Mouse (Mus musculus) ovary, postnatal 14 days (tissue): ENCODE measurements around the gene Spata33.
"Not testable (repeated sequence)": the region's sequence is repeated elsewhere in the genome, so short reads cannot be mapped to it uniquely, and the experiment has no call there.

Experiments
- DNase-seq: peaks from one replicate; pipeline ENCODE4 v3.0.0; 2022; ENCODE audit warnings: low spot score

The Spata33 gene

DNA sequence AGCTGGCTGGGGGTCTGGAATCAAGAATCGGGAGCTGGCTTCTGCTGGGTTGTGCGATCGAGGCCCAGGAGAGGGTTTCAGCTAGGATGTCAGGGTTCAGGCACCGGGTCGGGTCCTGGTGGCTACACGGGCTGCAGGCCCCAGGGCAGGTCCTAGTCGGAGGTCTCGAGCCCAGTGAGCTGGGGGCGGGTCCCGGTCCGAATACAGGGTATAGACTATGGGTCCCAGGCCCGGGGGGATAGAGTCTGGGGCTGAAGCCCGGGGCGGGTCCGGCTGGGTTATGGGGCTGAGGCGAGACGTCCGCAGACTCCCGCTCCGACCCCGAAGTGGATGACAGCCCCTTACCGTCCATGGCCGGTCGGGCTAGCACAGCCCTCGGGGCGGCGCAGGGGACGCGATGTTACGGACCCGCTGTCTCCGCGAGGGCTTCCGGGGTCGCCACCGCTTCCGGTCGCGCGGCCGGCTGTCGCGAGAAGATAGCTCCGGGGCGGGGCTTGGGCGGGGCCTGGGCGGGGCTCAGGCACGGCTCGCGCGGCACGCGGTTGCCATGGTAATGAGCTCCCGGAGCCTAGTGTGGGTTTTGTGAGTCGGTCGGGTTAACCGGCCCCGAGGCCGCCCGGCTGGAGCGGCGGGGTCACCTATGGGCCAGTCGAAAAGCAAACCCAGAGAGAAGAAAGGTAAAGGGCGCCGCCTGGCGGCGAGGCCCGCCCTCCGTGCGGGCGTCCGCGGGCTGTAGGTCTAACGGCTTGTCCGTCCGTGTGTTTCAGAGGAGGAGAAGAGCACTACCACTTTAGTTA, at the start of gene Spata33, which contains the start of gene Chmp1a:
Spata33 (plus strand) TSS at position 512 of the 797 bp plus-strand sequence.
Chmp1a (minus strand) TSS at position 443 of the 797 bp plus-strand sequence.
- DNase-seq: peak; percentile 85

DNA sequence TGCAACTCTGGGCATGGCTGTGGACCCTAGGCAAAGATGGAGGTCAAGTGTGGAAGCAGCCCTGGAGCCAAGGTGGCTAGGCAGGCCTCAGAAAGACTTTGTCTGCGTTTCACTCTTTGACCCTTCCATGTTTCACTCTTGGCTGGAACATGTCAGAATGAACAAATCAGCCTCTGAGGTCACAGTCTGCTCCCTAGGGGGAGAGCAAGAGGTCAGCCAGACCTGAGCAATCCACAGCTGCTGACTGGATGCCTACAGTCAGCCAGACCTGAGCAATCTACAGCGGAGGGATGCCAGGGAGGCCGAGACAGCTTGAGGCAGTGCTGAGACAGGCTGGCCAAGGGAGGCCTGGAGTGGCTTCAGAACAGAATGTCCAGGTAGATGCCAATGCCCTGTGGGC, 31.2 kb upstream of the Spata33 start:
- DNase-seq: no peak

DNA sequence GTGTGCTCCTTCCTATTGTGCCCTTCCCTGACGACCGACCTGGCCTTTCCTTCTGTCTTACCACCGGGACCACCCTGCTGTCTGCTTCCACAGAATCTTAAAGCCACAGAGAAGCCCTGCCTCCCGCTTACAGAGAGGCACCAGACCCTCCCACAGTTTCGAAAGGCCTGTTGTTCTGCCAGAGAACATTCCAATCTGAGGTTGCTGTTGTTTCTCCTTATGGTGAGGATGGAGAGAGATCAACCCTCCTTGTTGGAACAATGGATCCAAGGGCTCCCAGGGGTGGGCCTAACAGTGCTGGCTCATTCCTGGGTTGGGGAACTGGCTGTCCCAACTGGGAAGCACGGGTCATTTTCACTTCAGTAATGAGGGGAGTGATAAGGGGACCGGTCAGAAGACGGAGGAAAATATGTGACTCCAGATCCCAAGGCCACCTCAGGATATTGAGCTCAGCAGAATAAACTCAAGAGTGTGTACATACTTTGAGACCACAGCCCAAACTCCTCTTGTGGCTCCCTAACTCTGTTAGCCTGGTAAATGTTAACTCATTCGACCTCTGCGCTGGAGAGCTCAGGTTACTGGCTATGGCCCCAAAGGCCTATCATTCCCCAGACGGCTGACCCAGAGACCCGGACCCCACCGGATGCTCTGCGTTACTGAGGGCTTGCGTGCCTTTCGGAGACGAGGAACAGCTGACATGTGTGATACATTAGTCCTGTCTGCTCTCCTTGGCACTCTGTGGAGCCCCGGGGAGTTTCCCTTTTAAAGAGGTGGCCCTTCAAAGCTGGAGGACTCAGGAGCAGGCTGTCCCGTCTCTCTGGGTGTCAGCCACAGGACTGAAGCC, 26.8 kb upstream of the Spata33 start, which contains the start of gene Dpep1:
Dpep1 (plus strand) TSS at position 677 of the 844 bp plus-strand sequence.
- DNase-seq: peak; percentile 14

DNA sequence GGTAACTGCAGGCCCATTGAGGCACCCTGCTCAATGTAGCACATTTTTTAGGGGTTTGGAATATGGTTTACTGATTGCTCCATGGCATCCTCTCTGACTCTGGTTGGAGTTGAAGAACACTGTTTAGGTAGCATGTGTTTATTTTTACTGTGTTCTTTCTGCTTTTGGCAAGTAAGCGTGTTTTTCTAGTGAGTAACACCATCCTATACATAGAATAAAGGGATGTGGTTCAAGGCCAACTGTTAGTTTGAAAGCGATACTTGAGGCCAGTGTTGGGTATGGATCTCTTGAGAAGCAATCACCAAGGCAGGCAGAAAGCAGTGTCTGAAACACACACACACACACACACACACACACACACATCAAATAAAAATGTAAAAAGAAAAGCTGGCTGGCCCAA, 24.6 kb upstream of the Spata33 start:
- no peak for DNase-seq

DNA sequence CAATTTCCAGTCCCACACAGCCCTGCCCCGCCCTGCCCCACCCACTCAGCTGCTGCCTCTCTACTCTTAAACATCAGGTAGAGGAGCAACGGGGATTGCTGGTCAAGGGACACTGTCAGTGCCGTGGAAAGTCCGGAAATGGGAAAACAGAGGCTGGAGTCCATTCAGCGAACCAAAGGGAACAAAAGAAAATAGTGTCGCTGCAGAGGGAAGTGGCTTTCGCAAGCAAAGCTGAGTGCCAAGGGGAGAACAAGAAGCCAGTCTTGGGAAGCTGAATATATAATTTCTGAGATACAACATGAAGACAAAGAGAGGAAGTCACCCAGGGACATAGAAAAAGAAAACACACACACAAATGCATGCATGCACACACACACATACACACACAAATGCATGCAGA, 23.8 kb upstream of the Spata33 start:
- DNase-seq: no peak

DNA sequence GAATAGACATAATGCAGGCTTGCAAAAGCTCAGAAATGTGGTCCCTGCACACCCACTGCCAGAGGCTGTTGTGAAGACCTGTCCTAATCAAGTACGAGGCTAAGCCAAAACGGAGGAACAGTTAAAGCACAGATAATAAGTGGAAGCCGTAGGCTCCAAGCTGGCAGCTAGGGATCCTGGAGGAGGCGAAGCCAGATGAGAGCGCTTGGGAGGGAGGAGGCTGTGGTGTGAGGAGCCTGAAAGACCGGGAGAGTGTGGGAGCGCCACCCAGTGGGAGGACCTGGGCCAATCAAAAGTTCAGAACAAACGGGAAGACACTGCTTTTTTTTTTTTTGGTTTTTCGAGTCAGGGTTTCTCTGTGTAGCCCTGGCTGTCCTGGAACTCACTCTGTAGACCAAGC, 22.0 kb upstream of the Spata33 start:
- DNase-seq: peak; percentile 71

DNA sequence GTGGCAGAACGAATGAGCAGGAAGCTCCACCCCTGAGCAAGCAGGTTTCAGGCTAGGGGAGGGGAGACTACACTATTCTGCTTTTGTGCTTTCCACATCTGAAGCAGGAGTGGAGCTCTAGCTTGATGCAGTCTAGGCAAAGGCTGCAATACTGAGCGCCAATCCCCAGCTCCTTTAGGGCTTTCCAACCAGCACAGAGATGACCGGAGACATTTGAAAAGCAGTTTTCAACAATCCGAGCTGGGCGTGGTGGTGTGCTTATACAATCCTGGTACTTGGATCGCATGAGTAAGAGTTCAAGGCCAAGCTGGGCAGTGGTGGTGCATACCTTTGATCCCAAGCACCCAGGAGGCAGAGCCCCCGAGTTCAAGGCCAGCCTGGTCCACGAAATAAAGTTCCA, 20.7 kb upstream of the Spata33 start:
- DNase-seq: no peak

DNA sequence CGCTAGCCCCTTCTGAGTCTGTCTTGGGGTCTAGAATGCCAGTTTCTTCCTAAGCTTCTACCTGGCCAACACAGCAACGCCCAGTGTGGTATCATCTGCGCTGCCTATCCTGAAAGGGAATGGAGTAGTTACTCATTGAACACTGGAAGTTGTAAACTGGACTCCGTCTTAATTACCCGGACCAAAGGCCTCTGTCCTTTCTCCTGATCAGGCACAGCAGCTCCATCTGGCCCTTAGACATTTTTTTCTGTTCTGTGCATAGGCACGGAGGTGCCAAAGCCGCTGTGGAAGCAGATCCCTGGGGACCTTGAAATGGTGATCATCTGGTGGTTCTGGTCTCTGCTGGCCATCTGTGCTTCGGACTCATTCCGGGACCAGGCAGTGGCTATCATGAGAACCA, 18.9 kb upstream of the Spata33 start:
- no peak for DNase-seq

DNA sequence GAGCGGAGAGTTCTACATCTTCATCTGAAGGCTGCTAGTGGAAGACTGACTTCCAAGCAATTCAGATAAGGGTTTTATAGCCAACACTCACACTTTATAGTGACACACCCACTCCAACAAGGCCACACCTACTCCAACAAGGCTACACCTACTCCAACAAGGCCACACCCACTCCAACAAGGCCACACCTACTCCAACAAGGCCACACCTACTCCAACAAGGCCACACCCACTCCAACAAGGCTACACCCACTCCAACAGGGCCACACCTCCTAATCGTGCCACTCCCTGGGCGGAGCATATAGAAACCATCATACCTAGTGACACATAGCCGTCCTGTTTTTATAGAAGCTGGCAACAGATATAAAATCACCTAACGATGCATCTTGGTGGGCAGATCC, 15.6 kb upstream of the Spata33 start:
- DNase-seq: not testable (repeated sequence)

DNA sequence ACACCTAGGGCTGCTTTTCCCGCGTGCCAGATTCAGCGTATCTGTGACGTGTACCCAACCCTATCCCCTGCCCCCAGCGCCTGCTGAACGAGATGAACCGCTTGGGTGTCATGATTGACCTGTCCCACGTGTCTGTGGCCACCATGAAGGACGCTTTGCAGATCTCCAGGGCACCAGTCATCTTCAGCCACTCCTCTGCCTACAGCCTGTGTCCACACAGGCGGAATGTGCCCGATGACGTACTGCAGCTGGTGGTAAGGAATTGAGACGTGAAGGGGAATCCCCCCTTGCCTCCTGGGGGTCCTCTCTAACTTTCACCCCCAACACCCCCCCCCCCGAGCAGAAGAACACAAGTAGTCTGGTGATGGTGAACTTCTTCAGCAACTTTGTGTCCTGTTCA, 12.8 kb upstream of the Spata33 start:
- DNase-seq: no peak

DNA sequence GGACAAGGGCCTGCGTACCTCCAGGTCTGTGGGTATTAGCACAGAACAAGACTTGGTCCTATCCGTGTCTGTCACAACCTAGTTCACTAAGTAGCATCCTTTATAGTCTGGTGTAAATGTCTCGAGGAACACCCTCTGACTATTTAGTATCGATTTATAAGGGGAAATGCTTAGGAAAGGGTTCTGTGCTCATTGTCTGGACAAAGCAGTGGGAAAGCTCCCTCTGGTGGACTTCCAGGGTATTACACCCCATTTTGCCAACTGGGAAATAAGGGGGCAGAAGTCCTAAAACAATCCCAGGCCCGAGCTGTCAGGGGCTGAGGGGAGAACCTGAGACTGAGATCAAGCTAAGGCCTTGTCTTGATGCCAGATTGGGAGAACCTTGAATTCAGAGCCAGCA, 10.3 kb upstream of the Spata33 start:
- DNase-seq: peak; percentile 82

DNA sequence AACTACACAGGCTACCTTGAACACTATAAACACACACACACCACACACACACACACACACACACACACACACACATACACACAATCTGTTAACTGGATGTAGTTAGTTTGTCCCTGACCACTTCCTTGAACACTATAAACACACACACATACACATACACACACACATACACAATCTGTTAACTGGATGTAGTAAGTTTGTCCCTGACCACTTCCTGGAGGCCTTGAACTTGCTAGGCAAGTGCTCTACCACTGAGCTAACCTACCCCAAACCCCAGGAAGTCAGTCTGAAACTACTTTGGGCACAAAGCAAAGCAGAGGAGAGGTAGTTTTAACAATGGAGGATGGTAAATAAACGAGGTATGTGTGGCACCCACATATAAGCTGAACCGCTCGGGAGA, 9.1 kb upstream of the Spata33 start:
- no peak for DNase-seq

DNA sequence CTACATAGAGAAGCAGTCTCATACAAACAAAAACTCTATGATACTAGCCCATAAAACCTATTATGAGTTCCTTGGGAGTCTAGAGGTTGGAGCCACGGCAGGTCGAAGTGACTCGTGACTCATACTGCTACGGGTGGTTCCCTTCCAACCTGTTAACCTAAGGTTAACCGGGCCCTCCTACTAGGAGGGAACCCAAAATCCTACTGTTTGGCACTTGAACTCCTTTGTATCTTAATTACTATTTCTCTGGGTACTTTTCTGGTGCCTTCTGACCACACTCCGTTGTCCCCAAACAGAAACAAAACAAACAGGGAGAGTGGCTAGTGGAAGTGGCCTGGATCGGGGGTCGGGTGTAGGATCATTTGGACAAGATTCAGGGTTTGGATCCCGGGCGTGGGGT, 756 bp upstream of the Spata33 start:
- DNase-seq: no peak

DNA sequence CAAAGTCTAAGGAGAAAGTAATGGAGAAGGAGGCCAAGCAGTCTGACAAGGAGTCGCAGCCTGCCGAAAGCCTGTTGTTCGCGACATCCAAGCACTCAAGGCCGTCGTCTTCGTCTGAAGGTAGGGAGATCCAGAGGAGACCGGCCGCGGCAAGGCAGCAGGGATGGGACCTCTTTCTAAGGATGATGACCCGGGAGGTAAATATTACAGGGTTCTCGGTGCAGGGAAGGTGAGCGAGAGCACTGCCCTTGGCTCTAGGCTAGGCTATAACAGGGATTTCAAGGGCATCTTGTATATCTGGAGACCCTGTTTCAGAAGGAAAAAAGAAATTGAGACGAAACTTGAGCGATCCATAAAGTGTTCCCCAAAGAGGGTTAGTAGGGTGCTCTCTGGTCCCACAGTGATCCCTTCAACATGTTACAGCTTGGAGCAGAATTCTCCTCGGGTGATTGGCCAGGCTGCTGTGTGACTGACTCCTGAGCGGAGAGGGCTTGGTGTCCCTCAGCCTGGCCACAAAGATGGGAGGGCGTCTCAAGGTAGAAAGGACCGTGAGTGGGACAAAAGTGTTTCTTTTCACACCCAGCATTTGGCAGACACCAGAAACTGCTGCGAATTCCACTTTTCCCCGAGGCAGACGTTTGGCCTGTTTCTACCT, 613 bp downstream of the Spata33 start:
- no peak for DNase-seq

DNA sequence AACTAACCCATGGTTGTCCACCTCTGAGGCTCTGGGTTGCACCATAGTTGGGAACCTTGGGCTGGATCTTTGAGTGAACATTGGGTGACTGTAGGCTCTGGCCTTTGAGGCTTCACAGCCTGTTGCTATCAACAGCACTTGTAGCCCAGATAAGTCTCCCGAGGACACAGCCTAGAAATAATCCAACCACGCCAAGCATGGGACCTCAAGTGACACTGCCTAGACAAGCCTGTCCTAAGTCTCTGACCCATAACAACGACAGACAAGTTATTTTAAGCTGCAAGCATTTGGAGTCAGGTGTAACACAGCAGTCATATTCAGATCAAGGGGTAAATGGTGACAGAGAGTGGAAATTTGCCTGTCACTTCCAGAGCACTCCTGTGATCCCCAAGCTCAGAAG, 2.8 kb downstream of the Spata33 start:
- no peak for DNase-seq

DNA sequence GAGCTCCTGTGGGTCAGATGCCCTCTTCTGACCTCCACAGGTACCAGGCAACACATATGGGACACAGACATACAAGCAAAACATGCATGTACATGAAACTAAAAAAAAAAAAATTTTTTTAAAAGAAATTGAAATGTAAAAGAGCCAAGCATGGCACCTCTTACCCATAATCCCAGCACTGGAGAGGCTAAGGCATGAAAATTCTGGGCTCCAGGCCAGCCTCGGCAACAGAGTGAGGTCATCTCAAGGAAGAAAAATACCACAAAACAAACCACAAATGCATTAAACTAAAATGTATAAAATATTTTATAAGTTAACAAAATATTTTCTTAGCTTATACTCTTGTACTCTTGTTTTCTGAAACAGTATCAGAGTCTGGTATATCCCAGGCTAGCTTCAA, 8.3 kb downstream of the Spata33 start:
- DNase-seq: no peak

DNA sequence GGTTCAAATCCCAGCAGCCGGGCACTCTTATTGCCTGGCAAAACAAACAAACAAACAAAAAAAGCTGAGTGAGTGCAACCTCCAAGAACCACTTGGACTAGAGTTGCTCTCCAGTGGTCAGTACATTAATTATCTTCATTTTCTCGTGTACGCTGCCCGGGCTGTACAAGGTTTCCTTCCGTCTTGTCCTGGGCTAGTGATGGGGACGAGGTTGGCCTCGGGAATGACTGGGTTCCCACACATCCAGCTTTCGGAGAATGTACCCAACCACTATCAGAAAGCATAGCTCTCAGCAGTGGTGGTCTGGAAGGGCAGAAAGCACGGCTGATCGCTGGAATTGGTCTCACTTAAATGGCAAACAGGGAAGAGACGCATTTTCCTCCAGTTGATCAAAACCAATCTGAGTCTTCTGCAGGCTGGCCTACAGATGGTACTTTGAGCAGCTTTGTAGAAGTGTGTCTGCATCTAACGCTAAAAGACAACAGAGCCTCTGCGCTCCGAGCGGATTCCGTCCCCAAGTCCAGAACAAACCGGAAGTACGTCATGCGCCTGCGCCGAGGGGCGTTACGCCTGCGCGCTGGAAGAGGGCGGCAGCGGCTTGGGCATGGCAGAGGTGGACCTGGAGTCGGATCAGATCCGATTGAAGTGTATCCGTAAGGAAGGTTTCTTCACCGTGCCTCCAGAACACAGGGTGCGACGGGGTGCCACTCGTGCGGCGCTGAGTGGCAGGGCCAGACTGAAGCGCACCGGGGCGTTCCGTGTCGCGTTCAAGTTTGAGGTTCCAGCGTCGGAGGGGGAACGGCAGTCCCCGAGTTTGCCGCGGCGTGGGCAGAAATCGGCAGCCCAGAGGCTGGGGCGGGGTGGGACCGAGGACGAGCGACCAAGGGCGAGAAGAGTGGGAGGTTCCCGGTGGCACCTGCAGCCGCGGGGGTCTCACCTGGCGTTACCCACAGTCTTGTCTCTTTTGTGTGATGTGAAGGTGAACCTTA, 11.9 kb downstream of the Spata33 start, which contains the start of gene Cdk10:
Cdk10 (plus strand) TSS at position 565 of the 989 bp plus-strand sequence.
- peak; percentile 92 for DNase-seq

DNA sequence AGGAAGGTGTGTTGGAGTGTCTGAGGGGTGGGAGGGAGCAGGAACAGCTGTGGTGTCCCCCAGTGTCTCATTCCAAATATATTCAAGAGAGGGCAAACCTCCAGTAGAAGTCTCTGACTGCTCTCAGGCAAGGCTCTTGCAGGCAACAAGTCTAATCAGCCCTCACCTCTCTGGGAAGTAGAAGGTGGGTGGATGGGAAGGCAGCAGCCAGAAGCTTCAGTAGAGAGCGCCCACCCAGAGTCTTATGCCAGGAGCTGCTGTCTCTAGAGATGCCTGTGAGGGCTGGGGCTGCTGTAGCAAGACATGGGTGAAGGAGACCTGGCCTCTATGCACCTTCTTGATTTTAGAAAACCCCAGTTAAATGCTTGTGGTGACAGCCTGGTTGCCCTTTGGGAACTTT, 15.8 kb downstream of the Spata33 start:
- DNase-seq: no peak

DNA sequence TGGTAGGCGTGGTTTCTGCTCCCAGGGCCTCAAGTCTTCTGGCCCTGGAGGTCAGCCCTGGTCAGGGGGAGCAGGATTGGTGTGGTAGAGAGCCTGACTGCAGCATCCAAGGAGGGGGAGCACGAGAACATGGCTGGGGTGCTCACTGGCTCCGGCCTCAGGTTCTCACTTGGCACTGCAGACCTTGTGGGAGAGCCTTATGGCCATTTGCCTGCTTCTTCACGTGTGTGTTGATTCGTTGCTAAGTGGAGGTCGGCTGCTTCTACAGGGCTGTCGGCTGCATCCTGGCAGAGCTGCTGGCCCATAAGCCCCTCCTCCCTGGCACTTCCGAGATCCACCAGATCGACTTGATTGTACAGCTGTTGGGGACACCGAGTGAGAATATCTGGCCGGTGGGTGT, 17.7 kb downstream of the Spata33 start:
- DNase-seq: not testable (repeated sequence)

DNA sequence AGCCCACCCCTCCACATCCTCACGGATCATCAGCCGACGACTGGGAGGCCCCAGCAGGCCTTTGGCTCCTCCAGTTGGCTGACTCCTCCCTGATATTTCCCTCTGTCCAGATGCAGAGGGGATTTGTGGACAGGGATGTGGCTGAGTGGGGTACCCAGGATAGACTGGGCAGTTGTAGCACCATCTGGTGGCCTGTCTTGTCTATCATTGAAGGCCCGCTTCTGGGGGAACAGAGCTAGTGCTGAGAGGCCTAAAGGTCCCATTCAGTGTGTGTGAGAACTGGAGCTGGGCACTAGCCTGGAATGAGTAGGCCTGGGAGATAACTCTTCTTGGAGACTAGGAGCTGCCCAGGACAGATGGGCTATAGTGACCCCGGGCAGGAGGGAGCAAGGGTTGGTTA, 19.1 kb downstream of the Spata33 start:
- DNase-seq: no peak

DNA sequence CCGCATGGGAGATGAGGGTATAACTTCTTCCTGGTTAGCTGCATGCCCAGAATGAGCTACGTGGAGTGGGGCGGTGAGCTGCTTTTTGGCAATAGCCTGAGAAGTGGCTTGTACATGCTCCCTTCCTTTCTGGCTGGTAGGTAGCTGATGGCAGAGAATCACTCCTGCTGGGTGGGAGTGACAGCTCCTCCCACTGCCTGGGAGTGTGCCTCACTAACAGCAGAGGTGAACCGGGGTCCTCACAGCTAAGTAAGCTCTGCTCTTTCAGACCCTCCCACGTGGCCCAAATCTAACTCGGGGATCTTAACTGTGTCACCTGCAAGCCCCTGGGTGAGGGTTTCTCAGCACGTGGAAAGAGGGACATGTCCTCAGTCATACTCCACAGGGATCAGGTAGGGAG, 19.9 kb downstream of the Spata33 start:
- DNase-seq: no peak
